Mouse (Mus musculus): Measurements from ENCODE around the gene Sept8.

The Sept8 gene

DNA sequence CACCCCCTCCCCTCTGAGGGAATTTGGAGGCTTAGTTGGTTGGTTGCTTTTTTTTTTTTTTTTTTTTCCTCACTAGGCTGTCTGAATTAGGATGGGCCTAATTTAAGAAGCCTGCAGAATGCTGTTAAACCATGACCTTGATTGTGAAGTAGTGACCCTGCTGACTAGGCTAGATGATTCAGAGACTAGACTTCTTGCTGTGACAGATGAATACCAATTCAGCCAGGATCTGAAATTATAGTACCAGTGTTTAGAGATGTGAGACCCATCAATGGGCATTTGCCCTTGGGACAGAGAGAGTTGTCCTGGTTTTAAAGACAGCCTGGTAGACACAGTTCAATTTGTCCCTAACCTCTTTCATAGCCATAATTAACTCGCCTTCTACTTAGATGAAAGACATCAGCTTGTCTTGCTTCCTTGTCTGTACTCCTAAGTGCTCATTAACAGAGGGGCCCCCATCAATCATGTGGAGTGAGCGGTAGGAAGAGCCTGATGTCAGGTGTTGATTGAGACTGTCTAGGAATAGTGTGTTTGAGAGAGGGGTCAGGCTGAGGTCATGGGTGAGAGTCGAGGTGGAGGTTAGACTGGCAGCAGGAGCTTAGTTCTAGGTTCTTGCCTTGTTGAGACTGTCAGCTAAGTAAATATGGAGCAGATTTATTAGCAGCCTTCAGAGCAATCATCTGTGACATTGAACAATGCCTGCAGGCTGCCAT lies 25.7 kb upstream of the Sept8 start:
- DNase-seq (ENCODE audit: extremely low spot score, low read depth, low spot score) = no peak

GRCm38 (mm10) chr11:53495417-53495816 lies 23.6 kb upstream of the Sept8 start:
- DNase-seq (ENCODE audit: extremely low spot score, low read depth, low spot score) = no peak

DNA sequence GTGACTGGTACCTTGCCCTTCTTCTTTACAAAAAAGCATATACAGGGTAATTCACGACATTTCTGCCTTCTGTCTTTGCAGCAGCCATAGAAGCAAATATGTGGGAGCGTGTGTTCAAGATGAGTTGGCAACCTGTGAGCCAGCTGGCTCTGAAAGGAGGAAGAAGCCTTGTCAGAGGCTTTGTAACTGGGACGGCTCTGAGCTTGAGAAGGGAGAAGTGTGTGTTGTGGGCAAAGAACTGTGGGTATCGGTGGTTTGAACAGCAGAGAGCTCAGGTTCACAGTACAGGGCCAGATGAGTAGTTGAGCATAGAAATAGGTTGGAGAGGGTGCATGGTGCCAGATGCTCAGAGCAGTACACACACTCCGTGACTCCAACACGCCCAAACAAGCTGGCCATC lies 22.1 kb upstream of the Sept8 start:
- DNase-seq (ENCODE audit: extremely low spot score, low read depth, low spot score) = no peak

GRCm38 (mm10) chr11:53500569-53500968 lies 18.5 kb upstream of the Sept8 start:
- DNase-seq (ENCODE audit: extremely low spot score, low read depth, low spot score) = no peak

- no peak for DNase-seq (ENCODE audit: extremely low spot score, low read depth, low spot score)
These were observed 16.9 kb upstream of the Sept8 start for GRCm38 (mm10) chr11:53502039-53502765.

- no peak for DNase-seq (ENCODE audit: extremely low spot score, low read depth, low spot score)
These were observed 15.3 kb upstream of the Sept8 start for GRCm38 (mm10) chr11:53503738-53504137.

GRCm38 (mm10) chr11:53504376-53504775 lies 14.7 kb upstream of the Sept8 start:
- DNase-seq (ENCODE audit: extremely low spot score, low read depth, low spot score) = no peak

DNA sequence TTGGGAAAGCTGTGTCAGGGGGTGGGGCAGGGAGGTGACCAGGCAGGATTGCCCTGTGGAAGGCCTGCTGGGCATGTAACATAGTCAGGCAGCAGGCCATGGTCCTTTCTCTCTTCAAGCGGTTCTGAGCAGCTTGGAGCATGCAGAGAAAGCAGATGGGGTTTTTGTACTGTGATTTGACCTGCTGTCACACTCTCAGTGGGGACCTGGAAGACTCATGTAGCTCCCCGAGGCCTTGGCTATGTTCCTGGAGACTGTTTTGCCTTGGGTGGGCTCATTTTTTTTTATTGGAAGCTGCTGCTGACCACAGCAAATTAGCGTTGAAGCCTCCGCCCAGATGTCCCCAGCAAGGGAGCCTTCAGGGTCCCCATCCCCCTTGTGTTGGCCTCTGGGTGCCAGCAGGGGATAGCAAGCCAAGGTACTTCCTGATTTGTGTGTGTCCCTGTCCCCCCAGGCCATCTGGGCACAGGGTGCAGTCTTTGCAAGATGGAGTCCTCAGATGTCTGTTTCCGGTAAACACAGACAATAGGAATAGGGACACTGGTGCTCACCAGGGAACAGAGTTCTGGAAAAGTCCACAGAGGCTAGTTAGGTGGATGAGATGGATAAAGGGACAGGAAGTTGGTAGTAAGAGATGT lies 13.9 kb upstream of the Sept8 start:
- DNase-seq (ENCODE audit: extremely low spot score, low read depth, low spot score) = no peak

GRCm38 (mm10) chr11:53507098-53507805 lies 11.8 kb upstream of the Sept8 start:
- no peak for DNase-seq (ENCODE audit: extremely low spot score, low read depth, low spot score)

DNA sequence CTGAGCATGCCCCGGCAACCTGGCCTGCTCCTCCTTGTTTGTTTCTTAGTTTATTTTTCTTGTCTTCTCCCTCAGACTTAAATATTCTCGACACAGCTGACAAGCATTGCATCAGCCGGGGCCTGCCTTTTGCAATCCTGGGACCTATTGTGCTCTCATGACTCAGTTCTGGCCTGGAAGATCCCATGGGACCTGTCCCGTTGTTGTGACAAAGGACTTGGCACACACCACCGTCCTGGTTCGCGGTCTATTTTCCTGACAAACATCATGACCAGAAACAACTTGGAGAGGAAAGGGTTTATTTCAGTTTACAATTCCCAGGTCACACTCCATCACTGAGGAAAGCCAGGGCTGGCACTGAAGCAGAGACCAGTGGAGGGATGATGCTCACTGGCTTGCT lies 10.9 kb upstream of the Sept8 start:
- no peak for DNase-seq (ENCODE audit: extremely low spot score, low read depth, low spot score)

DNA sequence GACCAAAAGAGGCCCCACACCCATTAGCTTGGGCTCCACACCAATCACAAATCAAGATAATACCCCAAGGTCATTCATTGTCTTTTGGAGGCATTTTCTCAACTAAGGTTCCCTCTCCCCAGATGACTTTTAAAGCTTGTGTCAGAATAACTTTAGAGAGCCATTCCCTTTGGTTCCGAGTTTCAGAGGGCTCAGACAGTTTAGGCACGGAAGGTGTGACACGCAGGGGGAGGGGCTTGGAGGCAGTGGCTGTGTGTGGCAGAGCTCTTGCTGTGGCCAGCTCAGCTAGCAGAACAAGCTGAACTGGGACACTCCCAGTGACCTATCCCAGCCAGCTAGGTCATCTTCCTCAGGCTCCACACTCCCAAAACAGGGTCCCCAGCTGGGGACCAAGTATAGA lies 10.5 kb upstream of the Sept8 start:
- DNase-seq (ENCODE audit: extremely low spot score, low read depth, low spot score) = no peak

DNA sequence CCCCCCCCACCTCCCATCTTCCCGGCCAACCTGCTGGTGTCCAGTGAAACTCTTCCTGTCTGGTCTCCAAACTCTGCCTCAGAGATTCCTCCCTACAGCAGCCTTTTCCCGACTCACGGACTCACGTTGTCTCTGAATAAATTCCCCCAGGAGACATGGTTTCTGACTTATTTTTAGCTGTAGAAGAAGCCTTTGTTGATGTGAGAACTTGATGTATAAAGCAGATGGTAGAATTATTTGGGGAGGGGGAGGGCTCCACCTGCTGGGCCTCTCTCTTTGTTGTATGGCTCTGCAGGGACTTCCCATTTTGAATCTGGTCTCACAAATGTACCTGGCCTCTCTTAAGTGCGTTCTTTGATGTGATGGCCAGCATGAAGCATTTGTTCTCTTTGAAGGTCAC lies 8.7 kb upstream of the Sept8 start:
- DNase-seq (ENCODE audit: extremely low spot score, low read depth, low spot score) = no peak

DNA sequence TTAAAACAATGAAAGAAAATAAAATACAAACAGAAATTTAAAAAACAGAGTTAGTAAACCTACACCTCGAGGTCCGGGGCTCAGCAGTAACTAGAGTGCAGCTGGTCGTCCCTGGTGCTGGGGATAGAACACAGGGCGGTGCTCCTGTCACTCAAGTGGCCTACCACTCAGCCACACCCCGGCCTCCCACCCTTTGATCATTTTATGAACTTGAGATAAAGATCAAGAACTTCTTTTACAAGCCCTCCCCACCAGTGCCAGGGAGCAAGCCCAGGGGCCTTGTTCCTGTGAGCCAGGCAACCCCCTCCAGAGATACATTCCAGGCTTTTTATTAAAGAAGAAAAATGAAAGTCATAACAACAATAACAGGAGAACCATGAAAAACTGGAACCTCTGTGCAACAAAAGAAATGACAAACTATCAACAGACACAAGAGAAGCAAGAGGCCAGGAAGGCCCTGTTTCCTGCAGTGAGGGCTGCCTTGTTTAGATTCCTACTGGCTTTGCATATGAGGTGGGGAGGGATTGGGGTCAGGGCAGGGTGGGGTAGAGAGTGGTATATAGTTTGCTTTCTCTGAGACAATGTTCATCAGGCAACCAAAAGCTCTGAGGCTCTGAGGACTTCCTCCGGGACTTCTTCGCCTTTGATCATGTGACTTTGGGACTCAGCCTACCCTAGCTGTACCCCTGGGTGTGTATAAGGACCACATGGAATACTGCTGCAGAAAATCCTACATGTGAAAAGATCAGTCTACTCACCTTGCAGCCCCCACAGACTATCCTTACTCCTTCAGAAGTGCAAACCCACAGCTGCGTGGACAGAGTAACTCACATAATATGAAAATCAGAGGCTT lies 2.1 kb upstream of the Sept8 start:
- no peak for DNase-seq (ENCODE audit: extremely low spot score, low read depth, low spot score)

DNA sequence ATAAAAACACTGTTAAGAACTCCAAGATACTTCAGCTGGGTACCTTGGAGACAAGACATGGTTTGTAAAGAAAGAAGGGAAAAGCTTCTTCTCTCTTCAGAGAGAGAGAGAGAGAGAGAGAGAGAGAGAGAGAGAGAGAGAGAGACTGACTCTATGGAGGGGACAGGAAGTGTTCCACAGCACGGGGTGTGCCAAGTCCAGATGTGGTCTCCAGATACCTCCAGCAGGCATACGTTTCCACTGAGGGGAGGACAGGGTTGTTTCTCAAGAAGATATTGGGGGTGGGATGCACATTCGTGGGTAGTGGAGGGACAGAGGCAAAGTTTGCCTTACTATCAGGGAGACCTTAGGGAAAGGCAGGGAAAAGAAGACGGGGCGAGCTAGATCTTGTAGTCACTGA lies 298 bp upstream of the Sept8 start:
- DNase-seq (ENCODE audit: extremely low spot score, low read depth, low spot score) = no peak

- no peak for DNase-seq (ENCODE audit: extremely low spot score, low read depth, low spot score)
These were observed 1.3 kb downstream of the Sept8 start for GRCm38 (mm10) chr11:53520122-53520978.

GRCm38 (mm10) chr11:53521120-53521820 lies 2.2 kb downstream of the Sept8 start:
- no peak for DNase-seq (ENCODE audit: extremely low spot score, low read depth, low spot score)

DNA sequence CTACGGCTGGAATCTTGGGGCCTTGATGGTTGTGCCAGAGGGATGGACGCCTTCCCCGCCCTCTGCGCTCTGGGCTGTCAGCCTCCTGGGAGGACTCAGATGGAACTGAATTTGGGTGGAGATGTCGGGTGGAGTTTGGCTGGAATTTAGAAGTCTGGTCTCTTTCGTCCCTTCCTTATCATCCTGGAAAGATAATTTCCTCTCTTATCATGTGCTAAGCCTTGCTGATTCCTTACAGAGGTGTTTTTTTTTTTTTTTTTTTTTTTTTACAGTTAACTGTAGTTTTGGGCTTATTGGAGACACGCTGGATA lies 2.7 kb downstream of the Sept8 start:
- no peak for DNase-seq (ENCODE audit: extremely low spot score, low read depth, low spot score)

- DNase-seq (ENCODE audit: extremely low spot score, low read depth, low spot score) = no peak
These were observed 3.3 kb downstream of the Sept8 start for GRCm38 (mm10) chr11:53522362-53522761.

DNA sequence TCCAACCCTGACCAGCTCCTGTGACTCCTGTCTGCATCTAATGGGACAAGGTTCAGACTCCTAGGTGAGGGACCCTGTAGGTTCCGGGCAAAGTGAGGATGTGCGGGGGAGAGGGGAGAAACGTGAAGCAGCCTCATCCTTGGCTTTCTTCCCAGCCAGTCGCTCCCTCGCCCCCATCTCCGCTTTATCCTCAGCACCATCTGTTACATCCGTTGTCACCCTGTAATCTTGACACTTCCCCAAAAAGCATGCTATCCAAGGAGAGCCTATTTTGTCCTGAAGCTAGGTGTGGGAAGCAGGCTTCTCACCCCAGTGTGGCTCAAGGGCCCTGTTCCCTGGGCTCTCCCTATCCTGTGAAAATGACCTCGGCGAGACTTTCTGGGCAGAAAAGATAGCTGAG lies 3.9 kb downstream of the Sept8 start:
- no peak for DNase-seq (ENCODE audit: extremely low spot score, low read depth, low spot score)
